Mouse (Mus musculus) stomach, embryonic 15.5 days (tissue): ENCODE measurements around the gene Afg1l. TPM values are rescaled to one million over a fixed set of nuclear protein-coding genes. Genes with fewer than 3 reads are reported as not detected.

Experiments used
- ATAC-seq: fragments of 200-750 bp; cut with Nextera tagmentation; 2 replicates; pipeline ENCODE4 v1.8.0; 2017; ENCODE audit warnings: low read depth, moderate number of reproducible peaks, moderate TSS enrichment; ENCODE audit not compliant: insufficient read depth, low FRiP score
- H3K27ac ChIP-seq: fragments of 300-500 bp; sonication (generic); 2 replicates; pipeline ENCODE4 v1.5.1; 2015; ENCODE audit warnings: mild to moderate bottlenecking, inconsistent platforms
- H3K27me3 ChIP-seq: fragments of 300-500 bp; sonication (generic); replicated peaks from 2 replicates; pipeline ENCODE4 v1.6.1; 2015; ENCODE audit warnings: inconsistent platforms
- H3K36me3 ChIP-seq: fragments of 300-500 bp; sonication (generic); 2 replicates; pipeline ENCODE4 v1.6.1; 2015; ENCODE audit warnings: inconsistent platforms
- H3K4me1 ChIP-seq: fragments of 300-500 bp; sonication (generic); 2 replicates; pipeline ENCODE4 v1.6.1; 2015; ENCODE audit warnings: inconsistent platforms
- H3K4me2 ChIP-seq: fragments of 300-500 bp; sonication (generic); 2 replicates; pipeline ENCODE4 v1.6.1; 2015; ENCODE audit warnings: mild to moderate bottlenecking, inconsistent platforms
- H3K4me3 ChIP-seq: fragments of 300-500 bp; sonication (generic); replicated peaks from 2 replicates; pipeline ENCODE4 v1.5.1; 2015; ENCODE audit warnings: inconsistent platforms
- H3K9ac ChIP-seq: fragments of 300-500 bp; sonication (generic); 2 replicates; pipeline ENCODE4 v1.6.1; 2015; ENCODE audit warnings: inconsistent platforms
- H3K9me3 ChIP-seq: fragments of 300-500 bp; sonication (generic); 2 replicates; pipeline ENCODE4 v1.6.1; 2016; ENCODE audit warnings: inconsistent platforms
- WGBS: fragments of 180-500 bp; shearing (Covaris S2); methylation state at CpG from one replicate; pipeline ENCODE4 v1.1.7; 2015; 5-methylcytosine and 5-hydroxymethylcytosine counted together
- polyA plus RNA-seq: library from polyadenylated mRNA; unstranded; fragments of >200 nt; fragmentation: Nextera tagmentation; extraction: Ambion mirVana; gene quantifications from 2 replicates; pipeline ENCODE4 v1.2.1, GENCODE M21; 2015

The Afg1l gene
- polyA plus RNA-seq, 1 experiment from 2014 or later, result 8.9 TPM

DNA sequence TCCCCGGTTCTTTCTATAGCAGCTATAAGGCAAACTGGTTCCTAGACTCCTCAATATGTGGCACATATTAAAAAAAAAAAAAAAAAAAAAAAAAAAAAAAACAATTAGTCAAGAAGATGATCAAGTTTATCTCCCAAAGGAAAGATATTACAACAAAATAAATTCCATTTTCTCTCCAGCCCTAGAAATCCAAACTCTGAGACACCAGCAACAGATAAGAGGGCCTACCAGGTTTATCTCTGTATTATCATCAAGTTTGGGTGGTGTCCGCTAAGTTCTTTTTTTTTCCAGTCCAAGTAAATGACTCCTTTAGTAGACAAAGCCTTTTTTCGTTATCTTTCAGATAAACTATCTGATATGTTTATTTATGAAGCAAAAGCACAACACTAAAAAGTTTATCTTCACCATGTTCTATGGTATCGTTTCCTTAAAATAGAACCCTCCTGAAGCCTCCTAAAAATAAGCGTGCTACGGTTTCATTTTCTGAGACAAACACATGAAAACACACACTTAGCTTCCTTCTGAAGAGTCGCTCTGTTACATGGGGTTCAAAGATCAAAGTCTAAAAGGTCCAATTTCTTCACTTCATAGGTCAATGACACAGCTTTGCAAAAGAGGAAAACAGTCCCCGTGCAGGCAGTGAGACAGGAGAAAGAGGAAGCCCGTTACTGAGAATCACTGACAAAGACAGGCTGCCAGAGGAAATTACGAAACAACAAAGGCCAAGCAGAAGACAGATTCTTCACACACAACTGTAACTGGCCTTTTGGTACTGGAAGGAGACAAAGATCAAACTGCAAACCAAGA is 207.9 kb downstream of the Afg1l start:
- H3K9ac ChIP-seq, result no peak overlapping the region
- 50% methylated on average over 10 of the region's 10 CpGs for WGBS
- no peaks in the 10 kb centered on the region for H3K9me3 ChIP-seq
- H3K27ac ChIP-seq, result no peak overlapping the region
- peaks cover 43% of the 10 kb centered on the region for H3K4me1 ChIP-seq
- H3K27me3 ChIP-seq, result no peaks in the 10 kb centered on the region
- peaks cover 15% of the 10 kb centered on the region for H3K36me3 ChIP-seq
- no peak overlapping the region for H3K4me3 ChIP-seq
- ATAC-seq, result no peak
- H3K4me2 ChIP-seq, result no peak overlapping the region

DNA sequence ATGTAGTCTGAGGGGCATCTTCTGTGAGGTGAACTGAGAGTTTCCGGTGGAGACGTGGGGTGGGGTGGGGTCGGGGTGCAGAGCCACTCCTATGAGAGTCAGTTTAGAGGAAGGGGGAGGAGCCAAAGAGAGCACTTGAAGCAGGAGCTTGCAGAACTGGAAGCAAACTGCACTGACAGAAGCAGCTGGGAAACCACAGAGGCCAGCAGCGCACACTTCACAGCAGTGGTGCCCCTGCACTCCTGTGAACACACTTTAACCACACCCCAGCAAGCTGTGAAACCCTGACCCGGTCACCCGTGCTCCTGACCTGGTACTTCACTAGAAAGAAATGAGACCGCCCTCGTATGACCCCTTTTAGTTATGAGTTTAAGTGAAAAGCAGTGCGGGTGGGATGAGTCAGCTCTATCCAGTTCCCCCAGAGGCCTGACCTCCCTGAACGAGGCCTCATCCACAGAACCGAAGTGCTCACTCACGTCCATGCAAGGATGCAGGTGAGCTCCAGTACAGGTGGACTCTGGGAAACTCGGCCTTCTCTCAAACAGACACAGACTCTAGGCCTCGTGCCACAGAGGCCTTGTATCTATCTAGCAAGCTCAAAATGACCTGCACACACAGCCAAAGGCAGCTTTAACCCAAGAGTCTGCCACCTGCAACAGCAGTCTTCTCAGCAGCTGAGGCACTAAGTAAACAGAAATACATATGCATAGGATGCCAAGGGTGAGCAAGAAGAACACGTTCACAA is 208.9 kb downstream of the Afg1l start:
- no peaks in the 10 kb centered on the region for H3K9me3 ChIP-seq
- peaks cover 35% of the 10 kb centered on the region for H3K4me1 ChIP-seq
- H3K4me3 ChIP-seq, result no peak overlapping the region
- 51% methylated on average over 15 of the region's 15 CpGs for WGBS
- ATAC-seq, result no peak
- no peak overlapping the region for H3K9ac ChIP-seq
- H3K27me3 ChIP-seq, result no peaks in the 10 kb centered on the region
- H3K36me3 ChIP-seq, result peaks cover 21% of the 10 kb centered on the region
- no peak overlapping the region for H3K4me2 ChIP-seq
- no peak overlapping the region for H3K27ac ChIP-seq

DNA sequence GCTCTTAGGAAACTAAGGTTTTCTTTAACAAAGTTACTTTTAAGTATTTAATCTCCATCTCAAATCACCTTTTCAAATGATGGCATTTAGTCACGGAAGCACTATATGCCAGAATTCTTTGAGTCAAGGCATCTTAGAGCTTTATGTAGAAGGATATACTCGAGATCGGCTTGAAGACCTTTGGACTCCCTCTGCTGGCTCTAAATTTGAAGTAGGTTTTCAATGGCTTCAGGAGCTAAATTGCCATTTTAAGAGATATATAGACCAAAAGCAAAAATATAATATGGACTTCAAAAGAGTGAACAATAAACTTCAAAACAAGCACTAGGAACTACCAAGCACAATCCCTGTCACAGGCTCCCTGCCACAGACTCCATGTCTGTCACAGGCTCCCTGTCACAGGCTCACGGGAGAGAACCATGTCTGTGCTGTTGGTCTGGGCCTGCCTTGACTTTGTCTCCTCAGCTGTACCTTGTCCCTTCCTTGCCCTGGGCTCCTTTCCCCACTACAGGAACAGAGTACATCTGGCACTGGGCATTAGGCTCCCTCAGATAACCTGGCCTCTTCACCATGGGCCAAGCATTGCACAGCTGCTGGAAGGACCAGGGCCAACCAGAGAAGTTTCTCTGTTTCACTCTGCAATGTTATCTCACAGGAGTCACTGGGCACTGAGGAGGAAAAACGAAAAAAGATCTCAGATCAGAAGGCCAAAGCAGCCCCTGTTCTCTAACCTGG is 210.4 kb downstream of the Afg1l start:
- Histone ChIP-seq H3K4me3 (no peak overlapping the region), H3K9ac (no peak overlapping the region), H3K9me3 (no peaks in the 10 kb centered on the region), H3K27ac (no peak overlapping the region), H3K27me3 (no peaks in the 10 kb centered on the region), H3K4me2 (no peak overlapping the region), H3K4me1 (peaks cover 29% of the 10 kb centered on the region), H3K36me3 (peaks cover 21% of the 10 kb centered on the region)
- ATAC-seq, result no peak
- 74% methylated on average over 5 of the region's 5 CpGs for WGBS

DNA sequence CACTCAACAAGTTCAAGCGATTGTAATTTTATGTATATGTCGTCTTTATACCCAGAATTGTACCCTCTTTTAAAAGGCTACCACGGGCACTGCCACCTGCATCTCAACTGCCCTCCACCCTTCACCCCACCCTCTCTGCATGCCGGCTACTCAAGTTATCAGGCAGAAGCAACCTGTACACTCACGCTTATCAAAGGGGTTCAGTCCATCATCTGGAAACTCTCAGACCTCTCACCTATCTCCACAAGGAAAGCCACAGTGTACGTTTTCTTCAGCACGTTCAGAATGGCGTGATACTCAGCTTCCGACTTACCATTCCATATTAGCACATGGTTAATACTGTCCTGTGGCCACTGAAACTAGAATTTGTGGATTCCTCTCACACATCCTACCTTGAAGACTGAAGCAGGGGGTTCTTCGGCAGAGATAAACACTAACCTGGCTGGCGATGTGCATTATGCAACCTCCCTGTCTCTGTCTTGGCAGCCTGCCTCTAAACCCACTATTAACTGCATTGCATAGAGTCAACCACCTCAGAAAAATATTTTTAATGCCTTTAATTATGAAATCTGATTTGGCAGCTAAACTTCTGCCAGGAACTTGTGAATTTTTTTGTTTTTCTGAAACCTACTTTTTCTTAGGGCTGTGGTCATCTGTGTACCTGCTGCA is 213.2 kb downstream of the Afg1l start:
- H3K27me3 ChIP-seq, result no peaks in the 10 kb centered on the region
- peak; percentile 85; the same call in 1 of the 2 replicates for ATAC-seq

DNA sequence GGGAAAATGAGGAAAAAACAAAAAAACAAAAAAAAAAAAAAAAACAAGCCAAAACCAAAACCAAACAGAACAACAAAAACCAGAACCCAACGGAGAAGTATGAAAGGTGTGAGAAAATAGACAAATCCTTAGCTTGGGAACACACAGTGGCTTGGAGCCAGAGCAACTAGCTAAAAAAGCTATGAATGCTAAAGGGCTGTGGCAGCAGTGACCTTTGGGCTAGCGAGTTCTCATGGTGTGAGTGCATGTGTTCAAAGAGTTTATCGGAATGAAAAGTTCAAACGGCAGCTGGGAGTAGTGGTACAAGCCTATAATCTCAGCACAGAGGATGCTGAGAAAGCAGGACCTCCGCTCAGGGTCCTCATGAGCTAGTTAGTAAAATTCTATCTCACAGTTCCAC is 214.2 kb downstream of the Afg1l start:
- ATAC-seq, result no peak

More for the DNA sequence above, 213.2 kb downstream of the Afg1l start:
- Histone ChIP-seq H3K4me1 (peaks cover 16% of the 10 kb centered on the region), H3K4me2 (no peak overlapping the region), H3K9me3 (no peaks in the 10 kb centered on the region), H3K27ac (no peak overlapping the region), H3K36me3 (peaks cover 21% of the 10 kb centered on the region), H3K9ac (no peak overlapping the region), H3K4me3 (no peak overlapping the region)
- WGBS, result 80% methylated on average over 11 of the region's 11 CpGs

DNA sequence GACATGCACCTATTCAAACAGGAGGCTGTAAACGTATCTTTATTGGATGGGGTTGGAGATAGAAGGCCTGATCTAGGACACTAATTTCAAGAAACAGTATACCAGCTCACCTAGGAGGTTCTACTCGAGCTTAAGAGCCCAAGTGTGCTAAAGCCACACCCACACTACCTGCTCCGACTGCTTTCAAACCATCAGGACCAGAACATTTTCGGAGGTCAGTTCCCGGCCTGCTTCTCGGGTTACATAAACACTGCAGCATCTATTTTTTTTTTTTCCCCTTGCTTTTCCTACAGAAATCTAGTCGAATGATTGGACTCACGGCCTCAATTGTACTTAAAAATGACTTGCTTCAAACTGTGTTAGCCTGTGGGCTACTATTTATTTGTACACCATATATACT is 214.7 kb downstream of the Afg1l start:
- H3K9me3 ChIP-seq, result no peaks in the 10 kb centered on the region
- peaks cover 7% of the 10 kb centered on the region; the same call in 1 of the 2 replicates for H3K4me1 ChIP-seq
- no peak overlapping the region for H3K27ac ChIP-seq
- no peak overlapping the region for H3K4me3 ChIP-seq
- no peak overlapping the region for H3K9ac ChIP-seq
- ATAC-seq, result no peak
- 58% methylated on average over 8 of the region's 8 CpGs for WGBS
- no peak overlapping the region for H3K4me2 ChIP-seq
- H3K36me3 ChIP-seq, result peaks cover 21% of the 10 kb centered on the region
- H3K27me3 ChIP-seq, result no peaks in the 10 kb centered on the region

More for the DNA sequence above, 214.2 kb downstream of the Afg1l start:
- peaks cover 21% of the 10 kb centered on the region for H3K36me3 ChIP-seq
- no peak overlapping the region for H3K4me2 ChIP-seq
- H3K4me1 ChIP-seq, result peaks cover 7% of the 10 kb centered on the region
- no peaks in the 10 kb centered on the region for H3K9me3 ChIP-seq
- no peak overlapping the region for H3K27ac ChIP-seq
- H3K4me3 ChIP-seq, result no peak overlapping the region
- no peak overlapping the region for H3K9ac ChIP-seq
- H3K27me3 ChIP-seq, result no peaks in the 10 kb centered on the region
- WGBS, result 86% methylated on average over 5 of the region's 5 CpGs

Other genes with a start within 250 kb of the Afg1l start
- 7.4 and 8.7 TPM in 2 replicates for gene Foxo3, start 201.8 kb downstream of the Afg1l start, polyA plus RNA-seq
- gene Snx3, start 23.5 kb upstream of the Afg1l start, polyA plus RNA-seq, result 372 and 389 TPM in 2 replicates
- 0.14 TPM in 1 of 2 replicates, not detected in the other for gene Nr2e1, start 105.1 kb upstream of the Afg1l start, polyA plus RNA-seq
- gene Ostm1, start 105.3 kb upstream of the Afg1l start, polyA plus RNA-seq, result 13.0 and 13.2 TPM in 2 replicates